In genomic region chr6:86850588-86850987, GRCm38 (mm10) we compare ENCODE assay signal across 8 mouse cellular contexts. TPM values are rescaled to one million over a fixed set of nuclear protein-coding genes. Genes with fewer than 3 reads are reported as not detected.
A peak's percentile ranks its signal among the peaks of the same experiment; 100 is the strongest.
DNase-seq lines count a peak whose midpoint lies in the region; ATAC-seq and TF ChIP-seq lines count a peak whose summit lies in the region.

No protein-coding gene starts in this region.

- peak overlapping the region; percentile 78 for H3K4me2 ChIP-seq in kidney, embryonic 16.5 days (replicated peaks; ENCODE audit: low read depth, low read length)
- peak overlapping the region; percentile 85 for H3K4me2 ChIP-seq in hindbrain, postnatal 0 days (ENCODE audit: low read depth, low read length)
- H3K4me2 ChIP-seq in midbrain, postnatal 0 days (ENCODE audit: low read depth, low read length, poor library complexity, severe bottlenecking) = peak overlapping the region; percentile 79

- peak overlapping the region; percentile 99; the same call in 1 of the 2 replicates for H3K27ac ChIP-seq in kidney, embryonic 16.5 days (ENCODE audit: low read length)
- H3K27ac ChIP-seq in hindbrain, postnatal 0 days = peak overlapping the region; percentile 92; the same call in 1 of the 2 replicates
- no peak overlapping the region for H3K27ac ChIP-seq in midbrain, postnatal 0 days (ENCODE audit: low read depth, low read length)

- H3K27me3 ChIP-seq in kidney, embryonic 16.5 days (ENCODE audit: insufficient read depth, low read length) = no peaks in the 10 kb centered on the region
- no peaks in the 10 kb centered on the region for H3K27me3 ChIP-seq in hindbrain, postnatal 0 days (ENCODE audit: insufficient read depth, low read length)
- no peaks in the 10 kb centered on the region for H3K27me3 ChIP-seq in midbrain, postnatal 0 days (ENCODE audit: insufficient read depth, low read length)

- 22% methylated on average over 4 of the region's 4 CpGs for WGBS in kidney, embryonic 16.5 days
- WGBS in hindbrain, postnatal 0 days = 11% methylated on average over 4 of the region's 4 CpGs
- 18% methylated on average over 4 of the region's 4 CpGs for WGBS in midbrain, postnatal 0 days

- H3K4me3 ChIP-seq in kidney, embryonic 16.5 days (ENCODE audit: low read length) = peak overlapping the region; percentile 63
- H3K4me3 ChIP-seq in hindbrain, postnatal 0 days (ENCODE audit: low read length) = peak overlapping the region; percentile 56
- H3K4me3 ChIP-seq in midbrain, postnatal 0 days (ENCODE audit: low read depth, low read length) = peak overlapping the region; percentile 89

- no peak for ATAC-seq in kidney, embryonic 16.5 days (ENCODE audit: low FRiP score, low TSS enrichment)
- ATAC-seq in hindbrain, postnatal 0 days = no peak
- no peak for ATAC-seq in midbrain, postnatal 0 days (ENCODE audit: low FRiP score)

- peak overlapping the region; percentile 89 for H3K9ac ChIP-seq in kidney, embryonic 16.5 days (replicated peaks; ENCODE audit: low read length)
- H3K9ac ChIP-seq in hindbrain, postnatal 0 days (replicated peaks; ENCODE audit: low read length) = peak overlapping the region; percentile 61
- H3K9ac ChIP-seq in midbrain, postnatal 0 days (replicated peaks; ENCODE audit: low read length, poor library complexity, severe bottlenecking) = peak overlapping the region; percentile 83

- no peaks in the 10 kb centered on the region for H3K36me3 ChIP-seq in kidney, embryonic 16.5 days (ENCODE audit: insufficient read depth, low read length)
- H3K36me3 ChIP-seq in hindbrain, postnatal 0 days (ENCODE audit: insufficient read depth, low read length) = no peaks in the 10 kb centered on the region
- H3K36me3 ChIP-seq in midbrain, postnatal 0 days (ENCODE audit: insufficient read depth, low read length) = no peaks in the 10 kb centered on the region

- no peak for DNase-seq in kidney, adult 18-20 months
- DNase-seq in T-cell, adult 2 months (ENCODE audit: low spot score) = peak; percentile 76
- no peak for DNase-seq in hindbrain, postnatal 0 days (ENCODE audit: low spot score)
- DNase-seq in midbrain, postnatal 0 days (ENCODE audit: low spot score) = no peak
- DNase-seq in urinary bladder, postnatal 25 days (ENCODE audit: low spot score) = no peak
- DNase-seq in right cerebral cortex, adult 18-20 months = no peak
- no peak for DNase-seq in gastrocnemius, adult 8-10 months (ENCODE audit: low spot score in 2 of 2)

- H3K4me1 ChIP-seq in kidney, embryonic 16.5 days (ENCODE audit: insufficient read depth, low read length) = peaks cover 32% of the 10 kb centered on the region
- H3K4me1 ChIP-seq in hindbrain, postnatal 0 days (ENCODE audit: insufficient read depth, low read length) = peaks cover 23% of the 10 kb centered on the region
- peaks cover 17% of the 10 kb centered on the region; the same call in 1 of the 2 replicates for H3K4me1 ChIP-seq in midbrain, postnatal 0 days (ENCODE audit: insufficient read depth, low read length)

- TF ChIP-seq CTCF in hindbrain, postnatal 0 days (IDR thresholded peaks at IDR 0.05; ENCODE audit: low read depth) = no peak
- TF ChIP-seq CTCF in midbrain, postnatal 0 days (IDR thresholded peaks at IDR 0.05) = no peak

- no peaks in the 10 kb centered on the region for H3K9me3 ChIP-seq in kidney, embryonic 16.5 days (ENCODE audit: low read length)
- no peaks in the 10 kb centered on the region for H3K9me3 ChIP-seq in hindbrain, postnatal 0 days (ENCODE audit: low read length)
- no peaks in the 10 kb centered on the region for H3K9me3 ChIP-seq in midbrain, postnatal 0 days (ENCODE audit: low read length)

RNA-seq across cellular contexts. Expression of gene Aak1, which starts 1.3 kb away (rescaled TPM):
- 9.0 and 13.5 TPM in 2 replicates for polyA plus RNA-seq in kidney, embryonic 16.5 days (2015; fragmentation: Nextera tagmentation; extraction: Ambion mirVana)
- 77.8 and 80.8 TPM in 2 replicates for total RNA-seq in hindbrain, postnatal 0 days (2014; rRNA removed)
- 27.0 and 32.6 TPM in 2 replicates for polyA plus RNA-seq in hindbrain, postnatal 0 days (2015; fragmentation: Nextera tagmentation; extraction: Ambion mirVana)
- total RNA-seq in midbrain, postnatal 0 days (2014; rRNA removed) = 74.4 and 79.2 TPM in 2 replicates
- 29.1 and 41.8 TPM in 2 replicates for polyA plus RNA-seq in midbrain, postnatal 0 days (2015; fragmentation: Nextera tagmentation; extraction: Ambion mirVana)
- 10 to 100 TPM; 33.1 to 53.8 (median 37.8) TPM for total RNA-seq in gastrocnemius, adult 8-10 months (2022)

RNA-seq across cellular contexts. Expression of gene Anxa4, which starts 57.2 kb away (rescaled TPM):
- polyA plus RNA-seq in kidney, embryonic 16.5 days (2015; fragmentation: Nextera tagmentation; extraction: Ambion mirVana) = 50.7 and 59.2 TPM in 2 replicates
- 2.1 and 4.2 TPM in 2 replicates for total RNA-seq in hindbrain, postnatal 0 days (2014; rRNA removed)
- polyA plus RNA-seq in hindbrain, postnatal 0 days (2015; fragmentation: Nextera tagmentation; extraction: Ambion mirVana) = 6.4 and 6.8 TPM in 2 replicates
- total RNA-seq in midbrain, postnatal 0 days (2014; rRNA removed) = 3.6 and 3.9 TPM in 2 replicates
- 5.0 and 5.7 TPM in 2 replicates for polyA plus RNA-seq in midbrain, postnatal 0 days (2015; fragmentation: Nextera tagmentation; extraction: Ambion mirVana)
- 10 to 100 TPM; 14.2 to 26.6 (median 21.2) TPM for total RNA-seq in gastrocnemius, adult 8-10 months (2022)
